Mouse (Mus musculus) heart, embryonic 16.5 days (tissue): ENCODE measurements around the gene Cers6. TPM values are rescaled to one million over a fixed set of nuclear protein-coding genes. Genes with fewer than 3 reads are reported as not detected.

Experiments
- ATAC-seq: fragments of 200-750 bp; cut with Nextera tagmentation; replicated peaks from 2 replicates; pipeline ENCODE4 v1.8.0; 2017; ENCODE audit warnings: moderate number of reproducible peaks; ENCODE audit not compliant: insufficient read depth, low FRiP score; ENCODE audit errors: extremely low read depth
- H3K27ac ChIP-seq: fragments of 300-500 bp; sonication (generic); 2 replicates; pipeline ENCODE4 v1.5.1; 2014; ENCODE audit warnings: mild to moderate bottlenecking, low read length, control low read depth, moderate library complexity
- H3K27me3 ChIP-seq: fragments of 300-500 bp; sonication (generic); 2 replicates; pipeline ENCODE4 v1.6.1; 2014; ENCODE audit warnings: low read length, mixed read lengths; ENCODE audit not compliant: control insufficient read depth, insufficient read depth
- H3K36me3 ChIP-seq: fragments of 300-500 bp; sonication (generic); 2 replicates; pipeline ENCODE4 v1.6.1; 2014; ENCODE audit not compliant: control insufficient read depth, insufficient read depth
- H3K4me1 ChIP-seq: fragments of 300-500 bp; sonication (generic); 2 replicates; pipeline ENCODE4 v1.6.1; 2014; ENCODE audit warnings: low read length, mixed read lengths; ENCODE audit not compliant: control insufficient read depth, insufficient read depth
- H3K4me2 ChIP-seq: fragments of 300-500 bp; sonication (generic); 2 replicates; pipeline ENCODE4 v1.6.1; 2014; ENCODE audit warnings: low read depth, mild to moderate bottlenecking, control low read depth, low read length
- H3K4me3 ChIP-seq: fragments of 300-500 bp; sonication (generic); 2 replicates; pipeline ENCODE4 v1.5.1; 2014; ENCODE audit warnings: mild to moderate bottlenecking, control low read depth, low read length
- H3K9ac ChIP-seq: fragments of 300-500 bp; sonication (generic); 2 replicates; pipeline ENCODE4 v1.6.1; 2014; ENCODE audit warnings: low read length, control low read depth
- H3K9me3 ChIP-seq: fragments of 300-500 bp; sonication (generic); replicated peaks from 2 replicates; pipeline ENCODE4 v1.6.1; 2016; ENCODE audit warnings: low read length; ENCODE audit not compliant: control insufficient read depth
- WGBS: fragments of 180-500 bp; shearing (Covaris S2); extraction: QIAGEN DNeasy Blood & Tissue Kit; methylation state at CpG from one replicate; pipeline ENCODE4 v1.1.7; 2014; 5-methylcytosine and 5-hydroxymethylcytosine counted together
- polyA plus RNA-seq: library from polyadenylated mRNA; unstranded; fragments of >200 nt; fragmentation: Nextera tagmentation; extraction: Ambion mirVana; gene quantifications from 2 replicates; pipeline ENCODE4 v1.2.1, GENCODE M21; 2015

Cers6 gene
- polyA plus RNA-seq, result 22.3 and 22.8 TPM in 2 replicates

DNA sequence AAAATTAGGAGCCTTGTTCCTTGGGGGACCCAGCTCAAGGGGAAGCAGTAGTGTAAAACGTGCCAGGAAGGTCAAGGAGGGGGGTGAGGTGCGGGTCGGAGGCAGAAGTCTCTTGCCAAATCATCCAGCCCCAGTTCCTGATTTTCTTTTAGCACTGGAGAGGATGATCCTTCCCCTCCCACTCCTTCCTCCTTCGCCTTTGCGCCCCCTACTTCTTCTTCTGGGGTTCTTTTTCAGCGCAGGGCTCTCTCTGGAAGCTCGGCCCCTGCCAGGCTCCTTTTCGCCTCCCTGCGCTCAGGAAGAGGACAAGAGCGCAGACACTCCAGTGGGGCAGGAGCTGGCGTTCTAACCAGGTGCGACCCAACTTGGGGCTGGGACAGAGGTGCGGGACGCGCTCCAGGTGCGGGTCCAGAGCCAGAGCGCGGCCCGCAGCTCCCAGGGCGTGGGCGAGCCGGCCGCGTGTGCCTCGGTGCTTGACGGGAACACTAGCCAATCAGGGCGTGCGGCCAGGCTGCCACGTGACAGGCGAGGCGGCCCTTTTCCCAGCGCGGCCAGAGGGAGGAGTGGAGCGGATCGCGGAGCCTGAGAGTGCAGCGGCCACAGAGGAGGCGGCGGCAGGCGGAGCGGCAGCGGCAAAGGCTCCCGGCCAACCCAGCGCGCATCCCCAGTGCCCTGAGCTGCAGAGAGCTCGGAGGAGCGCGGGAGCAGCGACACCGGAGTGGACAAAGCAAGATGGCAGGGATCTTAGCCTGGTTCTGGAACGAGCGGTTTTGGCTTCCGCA is at the start of gene Cers6:
Cers6 (plus strand) TSS at position 538 of the 782 bp plus-strand sequence.
- peak within 1 kb of the TSS; percentile 65 for H3K27ac ChIP-seq
- no peaks in the 10 kb centered on the region for H3K36me3 ChIP-seq
- peak within 1 kb of the TSS; percentile 74 for H3K4me3 ChIP-seq
- peak within 1 kb of the TSS; percentile 88 for H3K9ac ChIP-seq
- peaks cover 16% of the 10 kb centered on the region for H3K4me1 ChIP-seq
- ATAC-seq, result peak; percentile 97
- H3K27me3 ChIP-seq, result no peaks in the 10 kb centered on the region
- H3K4me2 ChIP-seq, result peak within 1 kb of the TSS; percentile 84
- no peaks in the 10 kb centered on the region for H3K9me3 ChIP-seq
- under 1% methylated on average over 53 of the region's 53 CpGs for WGBS

DNA sequence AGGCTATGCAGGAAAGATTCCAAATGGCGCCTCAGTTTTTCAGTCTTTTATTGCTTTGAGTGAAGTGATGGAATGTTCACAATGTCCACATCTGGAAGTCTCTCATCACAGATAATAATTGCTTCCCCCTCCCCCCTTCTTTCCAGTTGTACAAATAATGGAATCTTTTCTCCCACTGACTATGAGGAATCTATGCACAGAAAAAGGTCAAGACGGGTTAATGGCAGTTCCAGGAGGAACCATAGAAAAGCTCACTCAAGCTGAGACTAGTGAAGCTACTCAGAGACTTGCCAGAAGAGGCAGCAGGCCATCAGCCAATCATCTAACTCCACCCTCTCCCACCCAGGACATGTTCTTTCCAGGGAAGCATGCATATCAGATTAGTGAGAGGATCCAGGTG is 46.8 kb upstream of the Cers6 start:
- H3K4me3 ChIP-seq, result no peak overlapping the region
- H3K9ac ChIP-seq, result no peak overlapping the region
- no peak overlapping the region for H3K27ac ChIP-seq
- no peak for ATAC-seq
- H3K4me1 ChIP-seq, result no peaks in the 10 kb centered on the region
- H3K27me3 ChIP-seq, result no peaks in the 10 kb centered on the region
- H3K4me2 ChIP-seq, result no peak overlapping the region
- H3K36me3 ChIP-seq, result no peaks in the 10 kb centered on the region
- WGBS, result 65% methylated on average over 2 of the region's 2 CpGs
- H3K9me3 ChIP-seq, result no peaks in the 10 kb centered on the region

DNA sequence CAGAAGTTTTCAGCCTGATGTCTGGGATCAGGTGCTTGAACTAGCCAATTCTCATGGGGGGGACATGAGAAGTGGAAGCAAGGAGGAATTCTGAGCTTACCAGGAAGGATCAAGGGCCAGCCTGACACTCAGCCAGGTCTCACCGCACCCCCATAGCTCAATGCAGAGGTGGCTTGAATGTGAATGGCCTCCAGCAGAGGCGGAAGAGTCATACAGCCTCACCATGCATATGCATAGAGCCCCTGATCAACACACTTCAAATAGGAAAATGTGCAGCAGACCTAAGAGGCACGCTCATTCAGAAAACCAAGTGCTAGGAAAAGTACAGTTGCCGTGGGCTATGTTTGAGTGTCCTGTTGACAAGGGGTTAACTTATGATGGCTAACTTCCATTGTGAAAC is 42.2 kb upstream of the Cers6 start:
- Histone ChIP-seq H3K4me3 (no peak overlapping the region), H3K27ac (no peak overlapping the region), H3K4me1 (peaks cover 3% of the 10 kb centered on the region; the same call in 1 of the 2 replicates), H3K36me3 (no peaks in the 10 kb centered on the region), H3K9ac (no peak overlapping the region), H3K27me3 (no peaks in the 10 kb centered on the region), H3K4me2 (no peak overlapping the region), H3K9me3 (no peaks in the 10 kb centered on the region)
- ATAC-seq, result no peak
- WGBS, result 83% methylated on average over 4 of the region's 4 CpGs

DNA sequence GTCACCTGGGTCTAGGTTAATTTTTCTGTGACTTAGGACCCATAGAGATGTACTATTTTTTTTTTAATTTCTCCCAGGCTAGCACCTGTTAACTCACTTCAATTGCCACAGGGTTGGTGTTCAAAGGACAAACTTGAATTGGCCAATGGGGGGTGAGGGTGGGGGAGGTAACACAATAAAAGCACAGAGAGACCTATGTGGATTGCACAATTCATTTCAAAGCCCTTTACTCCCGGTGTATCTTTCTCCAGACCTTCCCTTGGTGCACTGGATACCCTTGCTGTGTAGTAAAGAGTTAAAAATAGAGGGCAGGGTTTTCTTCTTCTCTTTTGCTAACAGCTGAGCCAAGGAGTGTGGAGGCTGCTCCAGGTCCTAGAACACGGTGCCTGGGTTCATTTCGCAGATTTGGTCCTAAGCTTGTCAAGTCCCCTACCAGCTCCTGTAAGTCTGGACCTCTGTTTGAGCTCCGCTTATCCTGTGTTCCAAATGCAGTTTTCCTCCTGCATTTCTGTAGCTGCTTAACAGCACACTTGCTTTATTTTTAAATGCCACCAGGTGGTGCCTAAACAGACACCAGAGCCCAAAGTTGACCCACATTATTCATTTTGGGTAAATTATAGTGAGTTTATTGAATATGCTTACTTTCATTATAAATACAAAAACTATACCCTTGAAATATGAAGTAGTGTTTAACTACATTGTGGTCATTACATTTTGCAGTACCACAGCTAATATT is 38.9 kb upstream of the Cers6 start:
- H3K27ac ChIP-seq, result no peak overlapping the region
- peaks cover 6% of the 10 kb centered on the region; the same call in 1 of the 2 replicates for H3K4me1 ChIP-seq
- ATAC-seq, result no peak
- H3K27me3 ChIP-seq, result no peaks in the 10 kb centered on the region
- no peak overlapping the region for H3K4me2 ChIP-seq
- no peak overlapping the region for H3K9ac ChIP-seq
- H3K4me3 ChIP-seq, result no peak overlapping the region
- H3K9me3 ChIP-seq, result no peaks in the 10 kb centered on the region
- H3K36me3 ChIP-seq, result no peaks in the 10 kb centered on the region
- 69% methylated on average over 4 of the region's 4 CpGs for WGBS

DNA sequence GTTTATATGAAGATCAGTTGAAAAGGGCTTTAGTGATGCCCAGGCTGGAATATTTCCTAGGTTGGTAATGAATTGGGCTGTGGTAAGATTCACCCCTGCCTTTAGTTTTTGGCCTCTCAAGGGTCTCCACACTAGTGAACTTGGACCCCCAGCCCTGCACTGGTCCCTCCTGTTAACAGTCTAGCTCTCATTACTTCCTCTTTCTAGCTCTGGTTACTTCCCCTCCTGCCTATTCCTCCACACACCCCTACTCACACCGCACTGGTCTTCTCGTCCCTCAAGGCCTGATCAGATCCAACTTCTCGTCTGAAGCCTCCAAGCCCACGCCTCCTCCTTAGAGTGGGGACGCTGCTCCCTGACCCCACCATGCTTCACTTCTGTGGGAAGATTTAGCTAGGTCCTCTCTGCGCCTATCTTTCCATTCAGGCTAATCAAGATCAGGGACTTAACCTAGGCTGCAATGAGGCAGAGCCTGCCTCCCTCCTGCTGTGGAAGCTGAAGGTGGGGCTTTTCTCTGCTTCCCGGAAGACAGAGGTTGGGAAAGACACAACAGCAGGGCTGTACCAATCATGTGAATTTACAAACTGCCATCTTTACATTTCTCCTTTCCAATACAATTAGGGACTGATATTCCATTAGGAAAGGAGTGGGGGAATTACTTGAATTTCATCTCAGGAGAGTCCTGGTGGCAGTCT is 35.8 kb upstream of the Cers6 start:
- 69% methylated on average over 7 of the region's 7 CpGs for WGBS
- Histone ChIP-seq H3K4me2 (no peak overlapping the region), H3K27me3 (no peaks in the 10 kb centered on the region), H3K27ac (no peak overlapping the region), H3K9ac (no peak overlapping the region), H3K4me1 (peaks cover 6% of the 10 kb centered on the region; the same call in 1 of the 2 replicates), H3K9me3 (no peaks in the 10 kb centered on the region), H3K4me3 (no peak overlapping the region), H3K36me3 (no peaks in the 10 kb centered on the region)
- ATAC-seq, result no peak

DNA sequence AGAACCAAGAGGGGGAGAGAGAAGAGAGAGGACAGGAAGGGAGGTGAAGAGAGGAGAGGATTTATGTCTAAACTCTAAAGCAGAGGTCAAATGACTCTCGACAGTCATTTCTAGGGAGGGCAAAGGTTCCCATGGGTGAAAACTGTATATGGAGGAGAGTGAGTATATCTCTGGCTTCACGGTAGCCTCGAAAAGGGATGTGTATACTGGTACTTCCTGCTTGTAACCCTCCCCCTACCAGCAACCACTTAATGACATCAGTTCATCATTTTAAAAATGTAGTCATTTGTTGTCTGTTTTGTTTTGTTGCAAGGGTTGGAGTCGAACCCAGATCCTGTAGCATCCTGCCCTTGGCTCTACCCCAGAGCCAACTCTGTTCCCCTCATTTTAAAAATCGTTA is 17.9 kb upstream of the Cers6 start:
- Histone ChIP-seq H3K9me3 (no peaks in the 10 kb centered on the region), H3K4me1 (no peaks in the 10 kb centered on the region), H3K9ac (no peak overlapping the region), H3K4me2 (no peak overlapping the region), H3K4me3 (no peak overlapping the region), H3K27ac (no peak overlapping the region), H3K36me3 (no peaks in the 10 kb centered on the region), H3K27me3 (no peaks in the 10 kb centered on the region)
- ATAC-seq, result no peak
- 80% methylated on average over 5 of the region's 5 CpGs for WGBS

DNA sequence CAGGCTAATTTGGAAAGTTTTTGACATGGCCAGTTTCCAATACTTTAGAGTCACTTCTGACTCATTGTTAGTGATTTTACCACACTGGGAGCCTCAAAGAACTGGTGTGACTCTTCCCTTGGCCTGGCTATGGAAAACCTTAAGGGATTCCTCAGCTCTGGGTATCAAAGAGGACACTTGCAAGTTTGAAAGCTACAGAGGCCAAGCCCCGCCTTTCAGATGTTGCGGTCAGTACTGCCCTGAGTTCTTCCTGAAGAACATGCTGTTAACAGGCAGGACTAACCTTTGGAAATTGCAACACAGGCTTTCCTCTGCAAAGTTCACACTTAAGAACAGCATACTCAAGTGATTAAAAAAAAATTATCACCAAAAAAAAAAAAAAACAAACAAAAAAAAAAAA is 16.7 kb upstream of the Cers6 start:
- H3K36me3 ChIP-seq, result no peaks in the 10 kb centered on the region
- H3K9ac ChIP-seq, result no peak overlapping the region
- no peaks in the 10 kb centered on the region for H3K9me3 ChIP-seq
- no peaks in the 10 kb centered on the region for H3K4me1 ChIP-seq
- H3K27me3 ChIP-seq, result no peaks in the 10 kb centered on the region
- H3K4me3 ChIP-seq, result no peak overlapping the region
- WGBS, result 81% methylated on average over 2 of the region's 2 CpGs
- no peak overlapping the region for H3K27ac ChIP-seq
- H3K4me2 ChIP-seq, result no peak overlapping the region
- no peak for ATAC-seq

DNA sequence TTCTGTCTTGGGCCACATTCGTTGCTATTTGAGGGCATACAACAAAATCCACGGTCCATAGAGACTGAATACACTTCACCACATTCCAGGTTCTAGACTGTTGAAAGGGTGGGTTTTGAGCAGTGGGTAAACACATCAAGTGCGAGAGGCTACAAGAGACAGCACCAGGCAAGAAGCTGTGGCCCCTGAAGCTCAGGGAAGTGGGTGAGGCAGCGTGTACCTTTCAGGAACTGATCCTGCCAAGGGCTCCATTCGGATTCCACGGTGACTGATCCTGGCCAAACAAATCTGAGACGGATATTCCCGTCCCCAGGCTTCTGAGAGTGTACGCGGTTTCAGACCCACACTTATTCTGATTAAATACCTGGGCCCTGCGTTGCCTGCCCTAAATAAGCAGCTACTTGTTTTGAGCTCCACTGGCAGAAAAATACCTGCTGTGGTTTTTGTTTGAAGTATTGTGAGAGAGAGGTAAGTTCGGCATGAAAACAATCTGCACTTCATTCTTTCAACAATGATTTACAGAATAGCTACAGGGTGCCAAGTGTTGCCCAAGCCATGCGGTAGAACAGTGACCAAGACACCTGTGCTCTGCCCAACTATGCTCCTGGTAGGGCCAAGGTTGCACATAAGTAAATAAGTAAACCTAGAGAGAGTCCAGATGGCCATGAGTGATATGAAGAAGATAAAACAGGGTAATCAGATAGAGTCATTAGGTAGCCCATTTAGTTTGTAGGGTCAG is 16.1 kb upstream of the Cers6 start:
- Histone ChIP-seq H3K4me3 (no peak overlapping the region), H3K27me3 (no peaks in the 10 kb centered on the region), H3K27ac (no peak overlapping the region), H3K36me3 (no peaks in the 10 kb centered on the region), H3K4me1 (no peaks in the 10 kb centered on the region), H3K9me3 (no peaks in the 10 kb centered on the region), H3K9ac (no peak overlapping the region), H3K4me2 (no peak overlapping the region)
- ATAC-seq, result no peak
- 75% methylated on average over 13 of the region's 13 CpGs for WGBS
